Mouse (Mus musculus) forebrain, embryonic 11.5 days (tissue): ENCODE data around the gene Mmp15. TPM values are rescaled to one million over a fixed set of nuclear protein-coding genes. Genes with fewer than 3 reads are reported as not detected.
"Not testable (repeated sequence)": the region's sequence is repeated elsewhere in the genome, so short reads cannot be mapped to it uniquely, and the experiment has no call there.

Experiments
- ATAC-seq: fragments of 200-750 bp; cut with Nextera tagmentation; replicated peaks from 2 replicates; pipeline ENCODE4 v1.8.0; 2017; ENCODE audit warnings: moderate TSS enrichment; ENCODE audit not compliant: low FRiP score
- DNase-seq: peaks from one replicate; pipeline ENCODE4 v3.0.0-alpha.2; 2017; ENCODE audit warnings: low spot score
- H3K27ac ChIP-seq: fragments of 300-500 bp; sonication (generic); 2 replicates; pipeline ENCODE4 v1.5.1; 2014; ENCODE audit warnings: low read depth, low read length
- H3K27me3 ChIP-seq: fragments of 300-500 bp; sonication (generic); 2 replicates; pipeline ENCODE4 v1.6.1; 2014; ENCODE audit warnings: mild to moderate bottlenecking, low read length, mixed read lengths; ENCODE audit not compliant: control insufficient read depth, insufficient read depth
- H3K36me3 ChIP-seq: fragments of 300-500 bp; sonication (generic); 2 replicates; pipeline ENCODE4 v1.6.1; 2014; ENCODE audit warnings: mild to moderate bottlenecking, low read length, moderate library complexity, mixed read lengths; ENCODE audit not compliant: control insufficient read depth, insufficient read depth
- H3K4me1 ChIP-seq: fragments of 300-500 bp; sonication (generic); replicated peaks from 2 replicates; pipeline ENCODE4 v1.6.1; 2014; ENCODE audit warnings: low read length, mixed read lengths; ENCODE audit not compliant: control insufficient read depth, insufficient read depth
- H3K4me2 ChIP-seq: fragments of 300-500 bp; sonication (generic); 2 replicates; pipeline ENCODE4 v1.6.1; 2014; ENCODE audit warnings: low read depth, mild to moderate bottlenecking, low read length, moderate library complexity, mixed read lengths; ENCODE audit not compliant: severe bottlenecking
- H3K4me3 ChIP-seq: fragments of 300-500 bp; sonication (generic); 2 replicates; pipeline ENCODE4 v1.5.1; 2014; ENCODE audit warnings: low read depth, low read length
- H3K9ac ChIP-seq: fragments of 300-500 bp; sonication (generic); 2 replicates; pipeline ENCODE4 v1.6.1; 2014; ENCODE audit warnings: low read length
- H3K9me3 ChIP-seq: fragments of 300-500 bp; sonication (generic); 2 replicates; pipeline ENCODE4 v1.6.1; 2016; ENCODE audit warnings: low read length, mixed read lengths; ENCODE audit not compliant: control insufficient read depth
- WGBS: fragments of 180-500 bp; shearing (Covaris S2); extraction: QIAGEN DNeasy Blood & Tissue Kit; methylation state at CpG from one replicate; pipeline ENCODE4 v1.1.7; 2014; 5-methylcytosine and 5-hydroxymethylcytosine counted together
- polyA plus RNA-seq: library from polyadenylated mRNA; unstranded; fragments of >200 nt; fragmentation: Nextera tagmentation; extraction: Ambion mirVana; gene quantifications from 2 replicates; pipeline ENCODE4 v1.2.1, GENCODE M21; 2014

The Mmp15 gene
- polyA plus RNA-seq, 1 experiment from 2014 or later, result 21.0 TPM

GRCm38 (mm10) chr8:95377863-95378291 lies 25.8 kb downstream of the Mmp15 start:
- Histone ChIP-seq H3K4me3 (no peak overlapping the region), H3K9ac (no peak overlapping the region), H3K9me3 (no peaks in the 10 kb centered on the region), H3K4me2 (no peak overlapping the region), H3K36me3 (no peaks in the 10 kb centered on the region), H3K27me3 (no peaks in the 10 kb centered on the region), H3K4me1 (no peaks in the 10 kb centered on the region), H3K27ac (no peak overlapping the region)
- DNase-seq (no peak), ATAC-seq (no peak)
- 67% methylated on average over 7 of the region's 7 CpGs for WGBS

- not testable (repeated sequence) for H3K9ac ChIP-seq, H3K27ac ChIP-seq, H3K9me3 ChIP-seq, H3K4me3 ChIP-seq, H3K4me2 ChIP-seq, H3K36me3 ChIP-seq, ATAC-seq, H3K27me3 ChIP-seq, DNase-seq, H3K4me1 ChIP-seq
- 95% methylated on average over 11 of the region's 11 CpGs for WGBS
Measured at GRCm38 (mm10) chr8:95378928-95379327, 26.9 kb downstream of the Mmp15 start.

GRCm38 (mm10) chr8:95380953-95381352 lies 28.9 kb downstream of the Mmp15 start:
- H3K9me3 ChIP-seq, result no peaks in the 10 kb centered on the region
- no peaks in the 10 kb centered on the region for H3K27me3 ChIP-seq
- no peak overlapping the region for H3K27ac ChIP-seq
- H3K4me3 ChIP-seq, result no peak overlapping the region
- no peak overlapping the region for H3K4me2 ChIP-seq
- ATAC-seq (no peak), DNase-seq (no peak)
- no peaks in the 10 kb centered on the region for H3K4me1 ChIP-seq
- no peaks in the 10 kb centered on the region for H3K36me3 ChIP-seq
- no peak overlapping the region for H3K9ac ChIP-seq

- no peaks in the 10 kb centered on the region for H3K27me3 ChIP-seq
- H3K27ac ChIP-seq, result no peak overlapping the region
- H3K4me2 ChIP-seq, result no peak overlapping the region
- ATAC-seq (no peak), DNase-seq (no peak)
- no peak overlapping the region for H3K9ac ChIP-seq
- H3K9me3 ChIP-seq, result no peaks in the 10 kb centered on the region
- no peaks in the 10 kb centered on the region for H3K36me3 ChIP-seq
- WGBS, result 86% methylated on average over 3 of the region's 3 CpGs
- H3K4me1 ChIP-seq, result no peaks in the 10 kb centered on the region
- no peak overlapping the region for H3K4me3 ChIP-seq
Measured at GRCm38 (mm10) chr8:95381595-95381994, 29.5 kb downstream of the Mmp15 start.

GRCm38 (mm10) chr8:95384501-95384900 lies 32.4 kb downstream of the Mmp15 start:
- ATAC-seq (no peak), DNase-seq (no peak)
- Histone ChIP-seq H3K4me3 (no peak overlapping the region), H3K27me3 (no peaks in the 10 kb centered on the region), H3K4me2 (no peak overlapping the region), H3K9me3 (no peaks in the 10 kb centered on the region), H3K36me3 (no peaks in the 10 kb centered on the region), H3K27ac (no peak overlapping the region), H3K4me1 (no peaks in the 10 kb centered on the region), H3K9ac (no peak overlapping the region)
- 92% methylated on average over 3 of the region's 3 CpGs for WGBS

- Histone ChIP-seq H3K9me3 (no peaks in the 10 kb centered on the region), H3K4me3 (no peak overlapping the region), H3K4me1 (no peaks in the 10 kb centered on the region), H3K36me3 (no peaks in the 10 kb centered on the region), H3K9ac (no peak overlapping the region), H3K4me2 (no peak overlapping the region), H3K27me3 (no peaks in the 10 kb centered on the region), H3K27ac (no peak overlapping the region)
- ATAC-seq, result no peak
- WGBS, result 83% methylated on average over 5 of the region's 5 CpGs
- no peak for DNase-seq
Measured at GRCm38 (mm10) chr8:95386037-95386436, 34.0 kb downstream of the Mmp15 start.

- no peak for ATAC-seq
- Histone ChIP-seq H3K27ac (no peak overlapping the region), H3K36me3 (no peaks in the 10 kb centered on the region), H3K9ac (no peak overlapping the region), H3K9me3 (no peaks in the 10 kb centered on the region), H3K4me1 (no peaks in the 10 kb centered on the region), H3K27me3 (no peaks in the 10 kb centered on the region), H3K4me2 (no peak overlapping the region), H3K4me3 (no peak overlapping the region)
- DNase-seq, result no peak
- 88% methylated on average over 10 of the region's 10 CpGs for WGBS
Measured at GRCm38 (mm10) chr8:95387221-95387620, 35.2 kb downstream of the Mmp15 start.

GRCm38 (mm10) chr8:95387936-95388335 lies 35.9 kb downstream of the Mmp15 start:
- DNase-seq (no peak), ATAC-seq (no peak)
- H3K27ac ChIP-seq, result no peak overlapping the region
- no peaks in the 10 kb centered on the region for H3K9me3 ChIP-seq
- H3K9ac ChIP-seq, result no peak overlapping the region
- H3K36me3 ChIP-seq, result no peaks in the 10 kb centered on the region
- H3K4me2 ChIP-seq, result no peak overlapping the region
- WGBS, result 80% methylated on average over 7 of the region's 7 CpGs
- no peaks in the 10 kb centered on the region for H3K4me1 ChIP-seq
- no peak overlapping the region for H3K4me3 ChIP-seq
- H3K27me3 ChIP-seq, result no peaks in the 10 kb centered on the region

- Histone ChIP-seq H3K27me3 (no peaks in the 10 kb centered on the region), H3K4me3 (no peak overlapping the region), H3K9me3 (no peaks in the 10 kb centered on the region), H3K4me2 (no peak overlapping the region), H3K27ac (no peak overlapping the region), H3K4me1 (no peaks in the 10 kb centered on the region), H3K9ac (no peak overlapping the region), H3K36me3 (no peaks in the 10 kb centered on the region)
- DNase-seq (no peak), ATAC-seq (no peak)
- 77% methylated on average over 4 of the region's 4 CpGs for WGBS
Measured at GRCm38 (mm10) chr8:95390312-95390711, 38.2 kb downstream of the Mmp15 start.
